Mouse (Mus musculus) adrenal gland (tissue): Measurements from ENCODE around the gene Tex9.
"Not testable (repeated sequence)": the region's sequence is repeated elsewhere in the genome, so short reads cannot be mapped to it uniquely, and the experiment has no call there.

ENCODE experiments used
- intact Hi-C: fragments of 180-260 bp; cut with DNase I; formaldehyde crosslinking; loops from one replicate; pipeline ENCODE4 v1.15.1; 2025

The Tex9 gene

DNA sequence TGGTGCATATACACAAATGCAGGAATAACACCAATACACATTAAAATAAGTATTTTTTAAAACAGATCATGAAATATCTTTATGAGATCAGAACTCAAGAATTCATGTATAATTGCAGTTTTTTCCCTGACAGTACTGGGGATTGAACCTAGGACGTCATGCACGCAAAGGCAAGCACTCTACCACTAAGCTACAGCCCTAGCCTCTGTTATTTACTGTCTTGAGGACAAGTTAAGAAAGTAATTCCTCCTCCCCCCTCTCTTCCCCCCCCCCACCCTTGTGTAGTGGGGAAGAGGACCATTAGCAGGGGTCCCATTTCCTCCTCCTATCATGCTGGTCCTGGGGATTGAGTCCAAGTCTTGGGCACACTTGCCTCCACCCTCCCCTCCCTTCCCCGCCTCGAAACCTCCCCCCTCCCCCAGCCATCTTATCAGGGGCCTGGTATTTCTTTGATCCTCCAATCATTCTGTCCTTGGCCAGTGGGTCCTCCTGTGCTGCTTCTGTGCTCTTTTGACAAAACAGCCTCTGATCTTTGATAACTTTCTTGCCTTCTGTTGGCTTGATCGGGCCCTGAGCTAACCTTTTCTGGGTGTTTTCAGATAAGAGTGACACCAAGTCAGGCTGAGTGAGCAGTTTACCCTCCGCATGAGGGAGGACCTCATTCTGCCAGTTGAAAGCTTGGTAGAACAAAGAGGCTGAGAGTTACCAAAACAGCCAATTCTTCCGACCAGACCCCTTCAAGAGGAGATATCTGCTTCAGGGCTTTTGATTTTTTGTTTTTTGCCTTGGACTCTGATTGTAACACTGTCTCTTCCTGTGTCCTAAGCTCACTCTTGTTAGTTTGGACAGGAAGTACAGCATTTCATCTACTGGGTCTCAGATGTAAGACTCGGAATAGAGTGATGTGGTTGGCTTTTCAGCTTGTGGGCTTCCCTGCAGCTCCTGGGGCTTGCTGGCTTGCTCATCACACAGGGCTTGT is 50.8 kb downstream of the Tex9 start:
- intact Hi-C loops, result no loop called here

GRCm38 (mm10) chr9:72440358-72440757 is 51.7 kb downstream of the Tex9 start:
- intact Hi-C loops, result no loop called here

- intact Hi-C loops, result no loop called here
Observed at GRCm38 (mm10) chr9:72438749-72439148, 53.3 kb downstream of the Tex9 start.

- intact Hi-C loops, result no loop called here
Observed at GRCm38 (mm10) chr9:72437822-72438701, 54.0 kb downstream of the Tex9 start, which contains the start of gene Mns1. Mns1 (plus strand) TSS chr9:72438011.

GRCm38 (mm10) chr9:72434876-72435275 is 57.1 kb downstream of the Tex9 start:
- intact Hi-C loops, result no loop called here

DNA sequence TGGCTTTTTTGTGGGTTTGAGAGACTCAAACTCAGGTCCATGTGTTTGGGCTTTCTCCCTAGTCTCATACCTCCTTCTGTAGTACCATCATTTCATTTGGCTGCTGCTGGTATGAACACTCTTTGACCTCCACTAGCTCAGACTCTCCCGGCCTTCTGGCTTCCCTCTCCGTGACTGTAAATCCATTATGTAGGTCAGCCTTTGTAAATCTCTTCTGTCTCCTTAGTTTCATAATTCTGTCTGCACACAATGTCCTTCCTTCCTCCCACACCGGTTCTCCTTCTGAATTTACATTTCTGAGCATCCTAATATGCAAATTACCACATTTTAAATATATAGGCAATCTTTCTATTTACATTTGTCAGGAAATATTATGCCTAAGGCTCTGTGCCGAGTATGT is 64.2 kb downstream of the Tex9 start:
- intact Hi-C loops, result no loop called here

- intact Hi-C loops, result no loop called here
Observed at GRCm38 (mm10) chr9:72425300-72425850, 66.6 kb downstream of the Tex9 start.

DNA sequence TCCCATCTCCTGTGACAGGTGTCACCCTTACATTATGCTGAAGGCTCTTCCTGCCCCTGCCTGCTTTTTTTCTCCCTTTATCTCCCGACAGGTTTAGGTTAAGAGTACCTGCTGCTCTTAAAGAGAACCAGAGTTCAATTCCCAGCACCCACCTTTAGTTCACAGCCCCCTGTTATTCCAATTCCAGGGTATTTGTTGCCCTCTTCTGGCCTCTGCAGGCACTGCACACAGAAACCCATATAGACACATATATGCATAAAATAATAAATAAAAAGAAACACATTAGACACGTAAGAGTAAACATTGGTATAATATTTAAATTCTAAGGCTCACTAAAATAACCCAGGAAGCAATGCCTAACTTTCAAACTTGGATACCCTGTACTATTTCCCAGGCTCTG is 69.3 kb downstream of the Tex9 start:
- intact Hi-C loops, result no loop called here

- intact Hi-C loops, result no loop called here
Observed at GRCm38 (mm10) chr9:72422284-72422683, 69.7 kb downstream of the Tex9 start.

DNA sequence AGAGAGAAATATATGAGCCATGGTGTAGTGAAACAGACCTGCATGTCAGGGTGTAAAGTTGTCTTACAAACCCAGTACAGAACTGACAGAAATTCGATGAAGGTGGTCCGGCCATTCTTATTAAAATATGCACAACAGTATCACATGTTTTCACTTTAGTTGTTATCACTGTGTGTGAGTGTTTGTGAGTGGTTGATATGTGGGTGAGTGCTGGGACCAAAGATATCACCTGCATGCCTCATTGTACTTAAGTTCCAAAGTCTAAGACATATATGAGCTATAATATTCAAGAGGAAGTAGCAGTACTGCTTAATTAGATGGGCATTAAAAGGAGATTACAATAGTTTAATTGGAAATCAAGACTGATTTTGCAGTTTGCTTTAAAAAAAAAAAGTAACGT is 71.5 kb downstream of the Tex9 start:
- intact Hi-C loops, result no loop called here

- intact Hi-C loops, result no loop called here
Observed at GRCm38 (mm10) chr9:72418443-72418842, 73.6 kb downstream of the Tex9 start.

GRCm38 (mm10) chr9:72411746-72412145 is 80.3 kb downstream of the Tex9 start:
- intact Hi-C loops, result no loop called here

GRCm38 (mm10) chr9:72409381-72410225 is 82.4 kb downstream of the Tex9 start:
- intact Hi-C loops, result loop anchor here (2.0 kb wide), 1 partner anchor 149 kb away; no protein-coding TSS in a partner anchor

- intact Hi-C loops, result loop anchor here (2.0 kb wide), 1 partner anchor 147 kb away; no protein-coding TSS in a partner anchor
Observed at GRCm38 (mm10) chr9:72408131-72408586, 83.9 kb downstream of the Tex9 start.

- intact Hi-C loops, result no loop called here
Observed at GRCm38 (mm10) chr9:72405882-72406638, 86.0 kb downstream of the Tex9 start.

GRCm38 (mm10) chr9:72404934-72405333 is 87.1 kb downstream of the Tex9 start:
- intact Hi-C loops, result no loop called here

DNA sequence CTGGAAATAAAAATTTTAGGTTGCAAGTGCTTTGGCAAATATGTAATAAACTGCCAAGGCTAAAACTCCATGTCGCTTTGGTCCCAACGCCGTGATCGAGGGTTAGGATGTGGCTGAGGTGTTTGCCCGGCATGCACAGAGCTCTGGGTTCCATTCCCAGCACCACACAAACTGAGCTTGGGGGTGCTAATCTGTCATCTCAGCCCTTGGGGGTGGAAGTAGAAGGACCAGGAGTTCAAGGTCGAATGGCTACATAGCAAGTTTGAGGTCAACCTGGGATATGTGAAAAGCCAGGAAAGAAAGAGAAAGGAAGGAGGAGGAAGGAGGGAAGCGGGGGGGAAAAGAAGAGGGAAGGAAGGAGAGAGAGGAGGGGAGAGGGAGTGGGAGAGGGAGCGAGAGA is 87.6 kb downstream of the Tex9 start:
- intact Hi-C loops, result no loop called here

- intact Hi-C loops, result no loop called here
Observed at GRCm38 (mm10) chr9:72403421-72403820, 88.6 kb downstream of the Tex9 start.

- intact Hi-C loops, result not testable (repeated sequence)
Observed at GRCm38 (mm10) chr9:72401769-72402168, 90.2 kb downstream of the Tex9 start.
